Mouse (Mus musculus): Measurements from ENCODE around the gene AI413582. TPM values are rescaled to one million over a fixed set of nuclear protein-coding genes. Genes with fewer than 3 reads are reported as not detected.

AI413582 gene
- polyA plus RNA-seq, 1 experiment from 2014 or later: 17.1 TPM

- H3K4me1 ChIP-seq (replicated peaks; ENCODE audit: control insufficient read depth, insufficient read depth, low read length): no peaks in the 10 kb centered on the region
- no peak overlapping the region for H3K9ac ChIP-seq (ENCODE audit: low read depth, low read length)
- H3K4me3 ChIP-seq (ENCODE audit: low read depth, low read length): no peak overlapping the region
- H3K4me2 ChIP-seq (replicated peaks; ENCODE audit: low read depth, low read length): no peak overlapping the region
- ATAC-seq (ENCODE audit: low FRiP score): no peak
- H3K9me3 ChIP-seq (ENCODE audit: control insufficient read depth, low read length): no peaks in the 10 kb centered on the region
- H3K36me3 ChIP-seq (ENCODE audit: control insufficient read depth, insufficient read depth, low read length): peaks cover 7% of the 10 kb centered on the region; the same call in 1 of the 2 replicates
- H3K27ac ChIP-seq (ENCODE audit: low read depth, low read length): no peak overlapping the region
- no peaks in the 10 kb centered on the region for H3K27me3 ChIP-seq (ENCODE audit: control insufficient read depth, insufficient read depth, low read length)
- 78% methylated on average over 9 of the region's 9 CpGs for whole genome bisulfite sequencing
- no peak for DNase-seq (ENCODE audit: low spot score)
Observed at GRCm38 (mm10) chr17:27586661-27587060, 21.1 kb upstream of the AI413582 start.

GRCm38 (mm10) chr17:27583185-27583894 lies 17.8 kb upstream of the AI413582 start:
- no peak overlapping the region for H3K4me2 ChIP-seq (replicated peaks; ENCODE audit: low read depth, low read length)
- no peaks in the 10 kb centered on the region for H3K9me3 ChIP-seq (ENCODE audit: control insufficient read depth, low read length)
- WGBS: 90% methylated on average over 13 of the region's 13 CpGs
- H3K4me3 ChIP-seq (ENCODE audit: low read depth, low read length): no peak overlapping the region
- H3K4me1 ChIP-seq (replicated peaks; ENCODE audit: control insufficient read depth, insufficient read depth, low read length): no peaks in the 10 kb centered on the region
- ATAC-seq (ENCODE audit: low FRiP score): no peak
- peaks cover 11% of the 10 kb centered on the region for H3K36me3 ChIP-seq (ENCODE audit: control insufficient read depth, insufficient read depth, low read length)
- no peaks in the 10 kb centered on the region for H3K27me3 ChIP-seq (ENCODE audit: control insufficient read depth, insufficient read depth, low read length)
- DNase-seq (ENCODE audit: low spot score): no peak
- no peak overlapping the region for H3K9ac ChIP-seq (ENCODE audit: low read depth, low read length)
- H3K27ac ChIP-seq (ENCODE audit: low read depth, low read length): no peak overlapping the region

- 92% methylated on average over 20 of the region's 20 CpGs for WGBS
- Histone ChIP-seq H3K36me3 (ENCODE audit: control insufficient read depth, insufficient read depth, low read length) (peaks cover 11% of the 10 kb centered on the region), H3K27ac (ENCODE audit: low read depth, low read length) (no peak overlapping the region)
Observed at GRCm38 (mm10) chr17:27580392-27581068, 15.0 kb upstream of the AI413582 start.

GRCm38 (mm10) chr17:27579816-27580215 lies 14.3 kb upstream of the AI413582 start:
- ATAC-seq (ENCODE audit: low FRiP score) (no peak), DNase-seq (ENCODE audit: low spot score) (no peak)
- Histone ChIP-seq H3K4me3 (ENCODE audit: low read depth, low read length) (no peak overlapping the region), H3K27me3 (ENCODE audit: control insufficient read depth, insufficient read depth, low read length) (no peaks in the 10 kb centered on the region), H3K27ac (ENCODE audit: low read depth, low read length) (no peak overlapping the region), H3K36me3 (ENCODE audit: control insufficient read depth, insufficient read depth, low read length) (peaks cover 11% of the 10 kb centered on the region), H3K4me2 (replicated peaks; ENCODE audit: low read depth, low read length) (no peak overlapping the region), H3K4me1 (replicated peaks; ENCODE audit: control insufficient read depth, insufficient read depth, low read length) (no peaks in the 10 kb centered on the region), H3K9ac (ENCODE audit: low read depth, low read length) (no peak overlapping the region), H3K9me3 (ENCODE audit: control insufficient read depth, low read length) (no peaks in the 10 kb centered on the region)
- WGBS: 97% methylated on average over 8 of the region's 8 CpGs

More at GRCm38 (mm10) chr17:27580392-27581068, 15.0 kb upstream of the AI413582 start:
- Histone ChIP-seq H3K4me3 (ENCODE audit: low read depth, low read length) (no peak overlapping the region), H3K4me2 (replicated peaks; ENCODE audit: low read depth, low read length) (no peak overlapping the region), H3K4me1 (replicated peaks; ENCODE audit: control insufficient read depth, insufficient read depth, low read length) (no peaks in the 10 kb centered on the region), H3K9me3 (ENCODE audit: control insufficient read depth, low read length) (no peaks in the 10 kb centered on the region), H3K9ac (ENCODE audit: low read depth, low read length) (no peak overlapping the region), H3K27me3 (ENCODE audit: control insufficient read depth, insufficient read depth, low read length) (no peaks in the 10 kb centered on the region)
- DNase-seq (ENCODE audit: low spot score) (no peak), ATAC-seq (ENCODE audit: low FRiP score) (no peak)

GRCm38 (mm10) chr17:27578487-27578886 lies 12.9 kb upstream of the AI413582 start:
- 95% methylated on average over 10 of the region's 10 CpGs for WGBS
- peaks cover 9% of the 10 kb centered on the region for H3K36me3 ChIP-seq (ENCODE audit: control insufficient read depth, insufficient read depth, low read length)

GRCm38 (mm10) chr17:27577468-27577867 lies 11.9 kb upstream of the AI413582 start:
- Histone ChIP-seq H3K27me3 (ENCODE audit: control insufficient read depth, insufficient read depth, low read length) (no peaks in the 10 kb centered on the region), H3K9me3 (ENCODE audit: control insufficient read depth, low read length) (no peaks in the 10 kb centered on the region), H3K4me2 (replicated peaks; ENCODE audit: low read depth, low read length) (no peak overlapping the region), H3K4me3 (ENCODE audit: low read depth, low read length) (no peak overlapping the region), H3K9ac (ENCODE audit: low read depth, low read length) (no peak overlapping the region), H3K4me1 (replicated peaks; ENCODE audit: control insufficient read depth, insufficient read depth, low read length) (no peaks in the 10 kb centered on the region), H3K36me3 (ENCODE audit: control insufficient read depth, insufficient read depth, low read length) (peaks cover 9% of the 10 kb centered on the region), H3K27ac (ENCODE audit: low read depth, low read length) (no peak overlapping the region)
- 78% methylated on average over 6 of the region's 6 CpGs for WGBS
- ATAC-seq (ENCODE audit: low FRiP score) (no peak), DNase-seq (ENCODE audit: low spot score) (peak; percentile 30)

More at GRCm38 (mm10) chr17:27578487-27578886, 12.9 kb upstream of the AI413582 start:
- Histone ChIP-seq H3K9me3 (ENCODE audit: control insufficient read depth, low read length) (no peaks in the 10 kb centered on the region), H3K27ac (ENCODE audit: low read depth, low read length) (no peak overlapping the region), H3K4me3 (ENCODE audit: low read depth, low read length) (no peak overlapping the region), H3K4me1 (replicated peaks; ENCODE audit: control insufficient read depth, insufficient read depth, low read length) (no peaks in the 10 kb centered on the region), H3K9ac (ENCODE audit: low read depth, low read length) (no peak overlapping the region), H3K4me2 (replicated peaks; ENCODE audit: low read depth, low read length) (no peak overlapping the region), H3K27me3 (ENCODE audit: control insufficient read depth, insufficient read depth, low read length) (no peaks in the 10 kb centered on the region)
- ATAC-seq (ENCODE audit: low FRiP score) (no peak), DNase-seq (ENCODE audit: low spot score) (no peak)

GRCm38 (mm10) chr17:27576056-27576455 lies 10.5 kb upstream of the AI413582 start:
- H3K27ac ChIP-seq (ENCODE audit: low read depth, low read length): no peak overlapping the region
- WGBS: 96% methylated on average over 7 of the region's 7 CpGs
- DNase-seq (ENCODE audit: low spot score) (no peak), ATAC-seq (ENCODE audit: low FRiP score) (no peak)
- no peak overlapping the region for H3K4me2 ChIP-seq (replicated peaks; ENCODE audit: low read depth, low read length)
- no peaks in the 10 kb centered on the region for H3K4me1 ChIP-seq (replicated peaks; ENCODE audit: control insufficient read depth, insufficient read depth, low read length)
- no peak overlapping the region for H3K4me3 ChIP-seq (ENCODE audit: low read depth, low read length)
- H3K27me3 ChIP-seq (ENCODE audit: control insufficient read depth, insufficient read depth, low read length): no peaks in the 10 kb centered on the region
- H3K9me3 ChIP-seq (ENCODE audit: control insufficient read depth, low read length): no peaks in the 10 kb centered on the region
- H3K36me3 ChIP-seq (ENCODE audit: control insufficient read depth, insufficient read depth, low read length): peaks cover 3% of the 10 kb centered on the region
- no peak overlapping the region for H3K9ac ChIP-seq (ENCODE audit: low read depth, low read length)

- Histone ChIP-seq H3K4me1 (replicated peaks; ENCODE audit: control insufficient read depth, insufficient read depth, low read length) (no peaks in the 10 kb centered on the region), H3K9me3 (ENCODE audit: control insufficient read depth, low read length) (no peaks in the 10 kb centered on the region), H3K4me3 (ENCODE audit: low read depth, low read length) (no peak overlapping the region), H3K27me3 (ENCODE audit: control insufficient read depth, insufficient read depth, low read length) (no peaks in the 10 kb centered on the region), H3K4me2 (replicated peaks; ENCODE audit: low read depth, low read length) (no peak overlapping the region), H3K27ac (ENCODE audit: low read depth, low read length) (no peak overlapping the region), H3K36me3 (ENCODE audit: control insufficient read depth, insufficient read depth, low read length) (peaks cover 3% of the 10 kb centered on the region), H3K9ac (ENCODE audit: low read depth, low read length) (no peak overlapping the region)
- 91% methylated on average over 10 of the region's 10 CpGs for WGBS
- DNase-seq (ENCODE audit: low spot score) (no peak), ATAC-seq (ENCODE audit: low FRiP score) (no peak)
Observed at GRCm38 (mm10) chr17:27575116-27575776, 9.7 kb upstream of the AI413582 start.

All from hindbrain, embryonic 11.5 days (tissue).